Mouse (Mus musculus) heart, adult 9 months (tissue): ENCODE measurements around the gene Tecta.

ENCODE experiments used
- DNase-seq, 2 experiments: peaks; one replicate each; pipeline ENCODE4 v3.0.0; 2022; ENCODE audit warnings: low spot score in 2 of 2

Tecta gene

GRCm38 (mm10) chr9:42387038-42387437 is 12.7 kb downstream of the Tecta start:
- no peak for DNase-seq

GRCm38 (mm10) chr9:42385656-42386055 is 14.1 kb downstream of the Tecta start:
- DNase-seq, result no peak

GRCm38 (mm10) chr9:42382628-42383347 is 16.9 kb downstream of the Tecta start:
- no peak for DNase-seq

GRCm38 (mm10) chr9:42382063-42382462 is 17.7 kb downstream of the Tecta start:
- DNase-seq, result no peak

- DNase-seq, result no peak
Observed at GRCm38 (mm10) chr9:42378071-42378470, 21.7 kb downstream of the Tecta start.

- DNase-seq, result no peak
Observed at GRCm38 (mm10) chr9:42377656-42378055, 22.1 kb downstream of the Tecta start.

- no peak for DNase-seq
Observed at GRCm38 (mm10) chr9:42371670-42372368, 27.9 kb downstream of the Tecta start.

GRCm38 (mm10) chr9:42357585-42357984 is 42.1 kb downstream of the Tecta start:
- no peak for DNase-seq

- DNase-seq, result no peak
Observed at GRCm38 (mm10) chr9:42354871-42355270, 44.9 kb downstream of the Tecta start.

GRCm38 (mm10) chr9:42349791-42350190 is 49.9 kb downstream of the Tecta start:
- no peak for DNase-seq

GRCm38 (mm10) chr9:42346297-42346696 is 53.4 kb downstream of the Tecta start:
- no peak for DNase-seq

GRCm38 (mm10) chr9:42339151-42339550 is 60.6 kb downstream of the Tecta start:
- no peak for DNase-seq

- DNase-seq, result no peak
Observed at GRCm38 (mm10) chr9:42337026-42337425, 62.7 kb downstream of the Tecta start.

- no peak for DNase-seq
Observed at GRCm38 (mm10) chr9:42336575-42336974, 63.2 kb downstream of the Tecta start.

- DNase-seq, result no peak
Observed at GRCm38 (mm10) chr9:42334885-42335284, 64.8 kb downstream of the Tecta start.

- DNase-seq, result no peak
Observed at GRCm38 (mm10) chr9:42332692-42333091, 67.0 kb downstream of the Tecta start.

GRCm38 (mm10) chr9:42331341-42331740 is 68.4 kb downstream of the Tecta start:
- no peak for DNase-seq

- DNase-seq, result peak; percentile 15 to 35
Observed at GRCm38 (mm10) chr9:42329753-42330152, 70.0 kb downstream of the Tecta start.

- DNase-seq, result peak; percentile 9 to 21
Observed at GRCm38 (mm10) chr9:42326688-42327440, 72.9 kb downstream of the Tecta start.

GRCm38 (mm10) chr9:42324640-42325394 is 74.9 kb downstream of the Tecta start:
- no peak for DNase-seq

- DNase-seq, result no peak
Observed at GRCm38 (mm10) chr9:42323238-42323637, 76.5 kb downstream of the Tecta start.

GRCm38 (mm10) chr9:42321442-42321841 is 78.3 kb downstream of the Tecta start:
- no peak for DNase-seq
